Mouse (Mus musculus): Measurements from ENCODE around the gene Cox7a2l. TPM values are rescaled to one million over a fixed set of nuclear protein-coding genes. Genes with fewer than 3 reads are reported as not detected.

Gene Cox7a2l
- polyA plus RNA-seq, 1 experiment from 2014 or later, result 160 TPM

DNA sequence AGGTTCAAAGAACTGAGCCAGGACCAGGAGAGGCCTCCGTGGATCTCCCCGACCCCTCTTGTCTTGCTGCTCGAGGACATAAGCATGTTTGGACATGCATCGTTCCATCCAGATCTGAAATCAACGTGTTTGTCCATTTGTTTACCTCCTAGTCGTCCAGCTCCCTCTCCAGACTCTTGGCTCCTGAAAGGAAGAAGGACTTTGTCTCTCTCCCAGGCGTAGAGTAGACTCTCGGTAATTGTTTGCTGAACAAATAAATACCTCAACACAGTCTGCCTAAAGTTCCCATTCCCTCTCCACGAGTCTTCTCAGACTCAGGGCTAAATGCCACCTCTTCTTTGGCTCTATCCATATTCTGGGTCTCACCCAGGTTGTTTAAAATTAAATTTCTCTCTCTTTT lies 16.0 kb upstream of the Cox7a2l start:
- DNase-seq (ENCODE audit: low spot score) (no peak), ATAC-seq (ENCODE audit: insufficient read depth, low FRiP score, low TSS enrichment) (no peak)
- Histone ChIP-seq H3K27ac (ENCODE audit: low read depth, low read length) (no peak overlapping the region), H3K9me3 (ENCODE audit: control insufficient read depth, low read length) (no peaks in the 10 kb centered on the region), H3K27me3 (ENCODE audit: control insufficient read depth, insufficient read depth, low read length) (no peaks in the 10 kb centered on the region), H3K9ac (ENCODE audit: low read length) (no peak overlapping the region), H3K4me1 (ENCODE audit: control insufficient read depth, insufficient read depth, low read length) (peaks cover 2% of the 10 kb centered on the region), H3K4me3 (ENCODE audit: low read depth, low read length) (no peak overlapping the region), H3K36me3 (ENCODE audit: control insufficient read depth, insufficient read depth, low read length) (no peaks in the 10 kb centered on the region), H3K4me2 (ENCODE audit: low read depth) (no peak overlapping the region)
- WGBS, result 89% methylated on average over 9 of the region's 9 CpGs

DNA sequence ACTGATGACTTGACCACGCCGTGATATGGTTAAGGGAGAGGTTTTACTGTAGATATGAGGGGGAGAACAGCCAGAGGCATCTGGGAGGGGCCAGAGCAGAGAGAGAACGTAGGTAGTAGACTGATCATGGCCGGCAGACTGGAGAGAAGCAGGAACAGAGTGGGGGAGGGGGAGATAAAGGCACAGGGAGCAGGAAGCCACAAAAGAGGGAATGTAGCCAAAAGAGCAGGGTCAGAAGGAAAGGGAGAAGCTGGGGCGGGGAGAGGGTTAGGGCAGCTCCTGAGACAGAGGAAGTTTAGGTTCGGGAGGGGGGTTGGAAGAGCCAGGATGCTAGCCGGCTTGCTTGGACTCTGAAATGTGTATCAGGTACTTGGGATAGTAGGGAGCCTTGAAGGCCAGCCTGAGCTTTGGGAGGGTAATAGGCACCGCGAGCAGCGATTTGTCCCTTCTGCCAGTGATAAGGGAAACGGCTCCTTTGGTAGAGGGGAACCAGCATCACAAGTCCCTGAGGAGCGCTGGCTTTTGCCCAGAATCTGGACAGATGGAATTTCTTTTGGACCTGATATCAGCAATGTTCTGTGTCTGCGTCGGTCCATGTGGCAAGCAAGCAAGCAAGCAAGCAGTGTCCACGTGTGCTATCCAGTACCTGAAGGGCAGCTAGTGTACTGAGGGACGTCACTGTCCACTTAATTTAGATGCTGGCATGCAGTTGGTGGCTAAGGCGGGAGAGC lies 10.7 kb upstream of the Cox7a2l start:
- H3K4me3 ChIP-seq (ENCODE audit: low read depth, low read length), result no peak overlapping the region
- peak overlapping the region; percentile 76 for H3K27ac ChIP-seq (ENCODE audit: low read depth, low read length)
- H3K9ac ChIP-seq (ENCODE audit: low read length), result peak overlapping the region; percentile 49
- no peaks in the 10 kb centered on the region for H3K9me3 ChIP-seq (ENCODE audit: control insufficient read depth, low read length)
- H3K36me3 ChIP-seq (ENCODE audit: control insufficient read depth, insufficient read depth, low read length), result no peaks in the 10 kb centered on the region
- DNase-seq (ENCODE audit: low spot score) (peak; percentile 54), ATAC-seq (ENCODE audit: insufficient read depth, low FRiP score, low TSS enrichment) (0 out of 2 replicates have a peak, but pooled peaks have one; percentile 21)
- H3K4me2 ChIP-seq (ENCODE audit: low read depth), result peak overlapping the region; percentile 34
- peaks cover 29% of the 10 kb centered on the region for H3K4me1 ChIP-seq (ENCODE audit: control insufficient read depth, insufficient read depth, low read length)
- H3K27me3 ChIP-seq (ENCODE audit: control insufficient read depth, insufficient read depth, low read length), result no peaks in the 10 kb centered on the region
- WGBS, result 27% methylated on average over 17 of the region's 17 CpGs

DNA sequence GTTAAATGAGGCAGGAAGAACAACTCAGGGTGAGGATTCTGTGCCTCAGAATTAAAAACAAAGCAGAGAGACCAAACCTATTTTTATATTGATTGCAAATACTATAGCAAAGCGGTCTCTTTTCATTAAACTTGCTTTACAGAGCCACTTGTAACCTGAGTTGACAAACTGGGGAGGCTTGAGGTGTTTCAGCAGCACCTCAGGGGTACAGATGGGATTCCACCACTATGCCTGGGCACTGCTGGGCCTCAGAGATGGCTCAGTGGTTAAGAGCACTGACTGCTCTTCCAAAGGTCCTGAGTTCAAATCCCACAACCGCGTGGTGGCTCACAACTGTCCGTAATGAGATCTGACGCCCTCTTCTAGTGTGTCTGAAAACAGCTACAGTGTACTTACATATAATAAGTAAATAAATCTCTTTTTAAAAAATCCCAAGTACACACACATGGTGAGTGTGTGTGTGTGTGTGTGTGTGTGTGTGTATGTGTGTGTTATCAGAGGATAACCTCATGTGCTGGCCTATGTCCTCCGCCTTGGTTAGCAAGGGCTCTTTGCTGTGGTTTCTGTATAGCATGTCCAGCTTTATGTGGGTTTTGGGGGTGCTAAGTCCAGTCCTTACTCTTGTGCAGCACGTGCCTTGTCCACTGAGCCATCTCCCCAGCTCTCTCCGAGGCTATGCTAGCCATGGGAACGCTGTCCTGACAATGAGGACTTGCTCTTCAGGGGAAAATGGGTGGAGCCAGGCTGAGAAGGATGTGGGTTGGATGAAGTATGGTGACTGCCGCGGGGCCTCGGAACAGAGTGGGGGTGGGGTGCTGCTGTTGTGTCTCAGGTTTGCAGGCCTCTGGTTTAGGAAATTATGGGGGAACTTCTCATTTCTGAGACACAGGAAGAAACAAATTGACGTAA lies 9.7 kb upstream of the Cox7a2l start:
- DNase-seq (ENCODE audit: low spot score), result peak; percentile 82
- peak overlapping the region; percentile 24; the same call in 1 of the 2 replicates for H3K9ac ChIP-seq (ENCODE audit: low read length)
- peak overlapping the region; percentile 76 for H3K27ac ChIP-seq (ENCODE audit: low read depth, low read length)
- peak overlapping the region; percentile 34; the same call in 1 of the 2 replicates for H3K4me2 ChIP-seq (ENCODE audit: low read depth)
- H3K27me3 ChIP-seq (ENCODE audit: control insufficient read depth, insufficient read depth, low read length), result no peaks in the 10 kb centered on the region
- H3K4me3 ChIP-seq (ENCODE audit: low read depth, low read length), result no peak overlapping the region
- H3K4me1 ChIP-seq (ENCODE audit: control insufficient read depth, insufficient read depth, low read length), result peaks cover 29% of the 10 kb centered on the region
- WGBS, result 28% methylated on average over 13 of the region's 13 CpGs
- no peaks in the 10 kb centered on the region for H3K9me3 ChIP-seq (ENCODE audit: control insufficient read depth, low read length)
- no peaks in the 10 kb centered on the region for H3K36me3 ChIP-seq (ENCODE audit: control insufficient read depth, insufficient read depth, low read length)
- ATAC-seq (ENCODE audit: insufficient read depth, low FRiP score, low TSS enrichment), result peak; percentile 85

DNA sequence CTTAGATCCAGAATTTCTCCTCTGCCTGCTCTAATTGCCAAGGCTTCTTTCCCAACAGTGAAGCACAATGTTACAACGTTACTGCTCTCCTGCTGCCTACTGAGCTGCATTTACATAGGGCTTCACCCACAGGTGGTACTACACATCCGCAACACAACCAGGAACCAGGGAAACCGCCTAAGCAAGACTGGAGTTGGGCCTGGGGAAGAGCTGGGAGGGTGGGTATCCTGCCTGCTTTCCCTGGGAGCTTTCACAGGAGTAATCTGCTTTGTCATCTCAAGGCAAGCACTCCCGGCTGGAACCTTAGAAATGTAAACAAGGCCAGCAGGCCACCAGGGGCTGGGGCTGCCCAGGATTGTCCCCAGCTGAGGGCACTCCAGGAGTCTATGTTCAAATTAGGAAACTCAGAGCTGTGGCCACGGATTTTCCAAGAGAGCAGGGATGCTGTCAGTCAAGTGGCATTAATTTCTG lies 9.0 kb upstream of the Cox7a2l start:
- 0 out of 2 replicates have a peak overlapping the region, but pooled peaks have one; percentile 7 for H3K4me2 ChIP-seq (ENCODE audit: low read depth)
- no peak overlapping the region; the same call in 1 of the 2 replicates for H3K9ac ChIP-seq (ENCODE audit: low read length)
- 6% methylated on average over 5 of the region's 5 CpGs for WGBS
- H3K9me3 ChIP-seq (ENCODE audit: control insufficient read depth, low read length), result no peaks in the 10 kb centered on the region
- ATAC-seq (ENCODE audit: insufficient read depth, low FRiP score, low TSS enrichment) (0 out of 2 replicates have a peak, but pooled peaks have one; percentile 17), DNase-seq (ENCODE audit: low spot score) (peak; percentile 36)
- no peaks in the 10 kb centered on the region for H3K36me3 ChIP-seq (ENCODE audit: control insufficient read depth, insufficient read depth, low read length)
- peaks cover 29% of the 10 kb centered on the region for H3K4me1 ChIP-seq (ENCODE audit: control insufficient read depth, insufficient read depth, low read length)
- peak overlapping the region; percentile 68 for H3K27ac ChIP-seq (ENCODE audit: low read depth, low read length)
- no peak overlapping the region for H3K4me3 ChIP-seq (ENCODE audit: low read depth, low read length)
- no peaks in the 10 kb centered on the region for H3K27me3 ChIP-seq (ENCODE audit: control insufficient read depth, insufficient read depth, low read length)

DNA sequence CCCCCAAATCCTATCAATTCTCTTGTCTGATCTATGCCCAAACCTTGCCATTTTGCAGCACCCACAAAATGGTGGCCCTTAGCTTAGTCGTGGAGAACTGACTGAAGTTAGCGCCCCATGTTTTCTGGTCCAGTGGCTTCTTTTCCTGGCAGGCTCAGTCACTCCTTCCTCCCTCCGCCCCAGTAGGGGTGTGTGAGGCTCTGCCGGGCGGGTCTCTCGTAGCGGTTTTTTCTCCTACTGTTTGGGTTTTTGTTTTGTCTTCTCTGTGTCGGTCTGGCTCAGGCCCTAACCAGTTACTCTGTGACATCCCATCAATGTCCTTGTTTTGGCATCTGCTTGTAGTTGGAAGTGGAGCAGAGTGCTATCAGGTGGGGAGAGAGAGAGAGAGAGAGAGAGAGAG lies 8.5 kb upstream of the Cox7a2l start:
- peaks cover 29% of the 10 kb centered on the region for H3K4me1 ChIP-seq (ENCODE audit: control insufficient read depth, insufficient read depth, low read length)
- peak overlapping the region; percentile 14; the same call in 1 of the 2 replicates for H3K9ac ChIP-seq (ENCODE audit: low read length)
- H3K27ac ChIP-seq (ENCODE audit: low read depth, low read length), result no peak overlapping the region; the same call in 1 of the 2 replicates
- no peaks in the 10 kb centered on the region for H3K9me3 ChIP-seq (ENCODE audit: control insufficient read depth, low read length)
- no peak overlapping the region for H3K4me2 ChIP-seq (ENCODE audit: low read depth)
- DNase-seq (ENCODE audit: low spot score) (no peak), ATAC-seq (ENCODE audit: insufficient read depth, low FRiP score, low TSS enrichment) (peak; percentile 17)
- no peaks in the 10 kb centered on the region for H3K27me3 ChIP-seq (ENCODE audit: control insufficient read depth, insufficient read depth, low read length)
- WGBS, result 8% methylated on average over 8 of the region's 8 CpGs
- H3K4me3 ChIP-seq (ENCODE audit: low read depth, low read length), result no peak overlapping the region
- no peaks in the 10 kb centered on the region for H3K36me3 ChIP-seq (ENCODE audit: control insufficient read depth, insufficient read depth, low read length)

DNA sequence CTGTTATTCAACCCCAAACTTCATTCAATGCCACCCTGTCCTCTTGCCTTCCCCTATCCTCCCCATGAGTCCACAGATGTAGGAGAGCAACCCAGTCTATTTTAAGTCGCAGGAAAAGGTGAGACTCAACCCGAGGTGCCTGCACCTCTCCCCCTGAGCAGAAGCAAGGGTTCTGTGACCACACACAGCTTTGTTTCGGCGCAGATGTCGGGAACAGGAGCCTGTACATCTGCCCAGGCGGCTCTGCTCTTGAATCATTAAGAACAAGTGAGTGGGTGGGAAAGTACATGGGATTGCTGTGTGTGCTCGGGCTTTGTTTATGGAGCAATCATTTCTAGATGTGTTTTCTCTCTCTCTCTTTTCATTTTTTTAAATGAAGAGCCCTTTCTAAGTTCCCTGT lies 7.6 kb upstream of the Cox7a2l start:
- H3K4me2 ChIP-seq (ENCODE audit: low read depth), result no peak overlapping the region
- H3K27ac ChIP-seq (ENCODE audit: low read depth, low read length), result no peak overlapping the region
- H3K9me3 ChIP-seq (ENCODE audit: control insufficient read depth, low read length), result no peaks in the 10 kb centered on the region
- no peak for DNase-seq (ENCODE audit: low spot score)
- 42% methylated on average over 7 of the region's 7 CpGs for WGBS
- H3K9ac ChIP-seq (ENCODE audit: low read length), result no peak overlapping the region
- H3K36me3 ChIP-seq (ENCODE audit: control insufficient read depth, insufficient read depth, low read length), result no peaks in the 10 kb centered on the region
- peaks cover 29% of the 10 kb centered on the region for H3K4me1 ChIP-seq (ENCODE audit: control insufficient read depth, insufficient read depth, low read length)
- no peak for ATAC-seq (ENCODE audit: insufficient read depth, low FRiP score, low TSS enrichment)
- no peak overlapping the region for H3K4me3 ChIP-seq (ENCODE audit: low read depth, low read length)
- H3K27me3 ChIP-seq (ENCODE audit: control insufficient read depth, insufficient read depth, low read length), result no peaks in the 10 kb centered on the region

DNA sequence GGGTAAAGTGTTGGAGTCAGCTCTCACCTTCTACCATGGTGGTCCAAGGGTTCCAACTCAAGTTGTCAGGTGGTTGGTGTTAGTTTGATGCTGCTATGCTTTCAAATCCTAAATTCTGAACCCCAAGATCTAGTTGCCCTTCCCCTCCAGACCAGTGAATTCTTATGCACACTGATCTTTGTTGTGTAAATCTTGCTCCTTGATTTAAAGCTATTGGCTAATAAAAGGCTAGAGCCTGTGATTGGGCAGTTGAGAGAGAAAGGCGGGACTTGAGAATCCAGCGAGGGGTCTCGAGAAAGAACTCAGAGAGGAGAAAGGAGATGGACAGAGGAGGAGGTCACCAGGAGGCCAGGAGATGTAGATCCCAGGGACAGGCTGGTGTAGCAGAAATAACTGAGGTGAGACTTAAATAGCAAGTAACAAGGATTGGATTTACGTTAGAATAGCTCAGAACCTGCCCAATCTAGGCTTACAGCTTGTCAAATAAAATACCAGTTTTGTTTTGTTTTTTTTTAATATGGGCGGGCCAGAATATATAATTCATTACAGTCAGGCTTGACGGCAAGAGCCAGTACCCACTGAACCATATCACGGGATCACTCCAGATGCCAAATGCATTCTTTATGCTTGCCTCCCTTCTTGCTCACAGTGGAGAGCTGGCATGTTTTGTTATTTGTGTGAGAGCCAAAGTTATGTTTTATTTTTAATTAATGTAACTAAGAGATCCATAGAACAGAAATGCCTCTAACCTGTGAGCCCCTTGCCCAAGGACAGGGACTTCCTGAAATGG lies 5.7 kb upstream of the Cox7a2l start:
- WGBS, result 59% methylated on average over 7 of the region's 7 CpGs
- DNase-seq (ENCODE audit: low spot score), result no peak
- peaks cover 24% of the 10 kb centered on the region for H3K4me1 ChIP-seq (ENCODE audit: control insufficient read depth, insufficient read depth, low read length)
- no peak overlapping the region for H3K27ac ChIP-seq (ENCODE audit: low read depth, low read length)
- H3K9ac ChIP-seq (ENCODE audit: low read length), result no peak overlapping the region
- no peak overlapping the region for H3K4me3 ChIP-seq (ENCODE audit: low read depth, low read length)
- no peaks in the 10 kb centered on the region for H3K27me3 ChIP-seq (ENCODE audit: control insufficient read depth, insufficient read depth, low read length)
- no peak overlapping the region for H3K4me2 ChIP-seq (ENCODE audit: low read depth)
- ATAC-seq (ENCODE audit: insufficient read depth, low FRiP score, low TSS enrichment), result no peak
- no peaks in the 10 kb centered on the region for H3K9me3 ChIP-seq (ENCODE audit: control insufficient read depth, low read length)
- no peaks in the 10 kb centered on the region for H3K36me3 ChIP-seq (ENCODE audit: control insufficient read depth, insufficient read depth, low read length)

DNA sequence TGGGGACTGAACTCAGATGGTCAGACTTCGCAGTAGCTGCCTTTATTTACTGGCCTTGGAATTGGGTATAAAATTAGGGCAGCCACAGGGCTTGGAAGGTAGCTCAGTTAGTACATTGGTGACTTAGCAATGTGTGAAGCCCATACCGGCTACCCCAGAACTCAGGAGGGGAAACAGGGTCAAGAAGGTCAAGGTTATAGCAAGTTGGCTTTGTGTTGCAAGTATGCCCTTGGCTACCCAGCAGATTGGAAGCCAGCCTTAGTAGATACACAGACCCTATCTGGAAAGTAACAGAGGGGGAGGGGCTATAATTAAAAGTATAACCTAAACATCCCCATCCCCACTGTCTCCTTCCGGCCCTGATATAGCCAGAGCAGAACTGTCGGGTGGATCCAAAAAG lies 4.8 kb upstream of the Cox7a2l start:
- H3K36me3 ChIP-seq (ENCODE audit: control insufficient read depth, insufficient read depth, low read length), result no peaks in the 10 kb centered on the region
- no peak for ATAC-seq (ENCODE audit: insufficient read depth, low FRiP score, low TSS enrichment)
- H3K4me3 ChIP-seq (ENCODE audit: low read depth, low read length), result no peak overlapping the region
- no peak for DNase-seq (ENCODE audit: low spot score)
- 94% methylated on average over 4 of the region's 4 CpGs for WGBS
- H3K4me1 ChIP-seq (ENCODE audit: control insufficient read depth, insufficient read depth, low read length), result peaks cover 16% of the 10 kb centered on the region
- H3K4me2 ChIP-seq (ENCODE audit: low read depth), result no peak overlapping the region
- no peaks in the 10 kb centered on the region for H3K9me3 ChIP-seq (ENCODE audit: control insufficient read depth, low read length)
- H3K27me3 ChIP-seq (ENCODE audit: control insufficient read depth, insufficient read depth, low read length), result no peaks in the 10 kb centered on the region
- H3K27ac ChIP-seq (ENCODE audit: low read depth, low read length), result no peak overlapping the region
- H3K9ac ChIP-seq (ENCODE audit: low read length), result no peak overlapping the region
